Mouse (Mus musculus) retina, adult 2 months (tissue): ENCODE measurements around the gene Cryga.
"Not testable (repeated sequence)": the region's sequence is repeated elsewhere in the genome, so short reads cannot be mapped to it uniquely, and the experiment has no call there.

Experiments
- DNase-seq: peaks from one replicate; pipeline ENCODE4 v3.0.0-alpha.2; 2012; ENCODE audit warnings: low read depth, low spot score

The Cryga gene

DNA sequence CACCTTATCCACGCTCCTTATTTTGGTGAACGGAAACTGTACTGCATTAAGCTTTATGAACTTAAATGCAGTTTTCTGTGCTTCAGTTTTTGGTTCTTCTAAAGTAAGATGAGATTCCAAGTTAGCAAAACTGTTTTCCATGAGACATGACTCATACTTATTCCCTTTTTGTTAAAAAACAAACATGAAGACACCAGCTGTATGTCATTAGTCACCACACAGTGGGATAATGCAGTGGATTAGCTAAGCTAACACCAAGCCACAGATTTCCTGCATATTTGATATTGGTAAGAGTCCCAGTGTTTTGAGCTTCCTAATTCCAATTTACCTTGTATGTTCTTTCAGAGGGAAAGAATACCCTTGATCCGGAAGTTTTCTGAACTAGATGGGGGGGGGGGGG is 11.6 kb downstream of the Cryga start:
- DNase-seq = no peak

- no peak for DNase-seq
Measured at GRCm38 (mm10) chr1:65090370-65090769, 12.8 kb downstream of the Cryga start.

GRCm38 (mm10) chr1:65088567-65089356 is 14.4 kb downstream of the Cryga start:
- no peak for DNase-seq

GRCm38 (mm10) chr1:65082188-65082587 is 21.0 kb downstream of the Cryga start, which contains the start of gene Crygb:
Gene Crygb, minus strand, starts transcription at chr1:65082288.
- no peak for DNase-seq

DNA sequence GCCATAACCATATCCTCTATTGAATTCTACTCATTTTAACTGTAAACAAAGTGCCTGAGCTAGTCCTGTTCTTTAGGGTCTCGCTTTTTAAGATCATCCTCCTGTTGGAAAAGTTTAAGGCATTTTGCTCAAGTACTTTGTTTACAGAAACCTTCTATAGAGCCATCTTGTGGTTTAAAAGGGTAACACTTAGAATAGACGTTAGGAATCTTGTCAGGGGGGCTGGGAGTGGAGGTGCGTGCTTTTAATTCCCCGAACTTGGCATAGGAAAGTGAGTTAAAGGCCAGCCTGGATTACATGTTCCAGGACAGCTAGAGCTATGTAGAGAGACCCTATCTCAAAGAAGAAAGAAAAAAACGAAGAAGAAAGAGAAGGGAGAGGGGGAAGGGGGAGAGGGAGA is 27.6 kb downstream of the Cryga start:
- DNase-seq = no peak

GRCm38 (mm10) chr1:65073589-65073988 is 29.6 kb downstream of the Cryga start, which contains the start of gene Crygc:
Gene Crygc, minus strand, starts transcription at chr1:65073689.
- no peak for DNase-seq

DNA sequence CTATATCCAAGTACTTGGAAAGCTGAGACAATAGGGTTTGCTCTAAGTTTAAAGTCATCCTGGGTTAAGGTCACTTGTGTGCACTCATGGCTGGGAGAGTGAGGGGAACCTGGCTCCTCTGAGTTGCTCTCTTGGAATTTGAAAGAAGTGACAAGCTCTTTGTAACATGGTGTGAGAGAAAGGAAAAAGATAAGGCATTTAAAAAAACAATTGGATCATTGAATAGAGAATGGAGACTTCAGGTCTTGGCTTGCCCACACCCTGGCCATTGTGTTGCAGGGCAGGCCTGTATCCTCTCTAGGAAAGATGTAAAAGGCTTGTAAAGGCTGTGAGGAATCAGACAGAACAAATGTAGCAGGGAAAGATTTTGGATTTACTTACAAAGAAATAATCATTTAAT is 35.3 kb downstream of the Cryga start:
- no peak for DNase-seq

DNA sequence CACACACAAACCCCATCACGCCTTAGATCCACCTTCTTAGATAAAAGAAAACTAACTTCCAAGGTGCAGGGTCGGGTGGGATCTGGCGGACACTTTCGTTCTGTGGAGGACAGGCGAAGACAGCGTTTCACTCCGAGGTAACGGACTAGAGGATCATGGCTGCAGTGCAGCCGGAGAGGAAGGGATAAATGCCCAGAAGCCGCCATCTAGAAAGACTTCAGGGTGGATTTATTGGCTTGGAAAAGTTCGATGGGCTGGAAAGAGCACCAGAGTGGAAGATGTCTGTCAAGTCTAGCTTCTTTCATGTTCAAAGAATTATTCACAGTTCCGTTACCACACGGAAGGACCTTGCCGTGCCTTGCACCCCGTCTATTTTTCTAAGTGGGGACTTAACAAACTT is 39.0 kb downstream of the Cryga start:
- DNase-seq = no peak

GRCm38 (mm10) chr1:65063352-65063751 is 39.8 kb downstream of the Cryga start, which contains the start of gene Crygd:
Gene Crygd, minus strand, starts transcription at chr1:65063452.
- DNase-seq = no peak

DNA sequence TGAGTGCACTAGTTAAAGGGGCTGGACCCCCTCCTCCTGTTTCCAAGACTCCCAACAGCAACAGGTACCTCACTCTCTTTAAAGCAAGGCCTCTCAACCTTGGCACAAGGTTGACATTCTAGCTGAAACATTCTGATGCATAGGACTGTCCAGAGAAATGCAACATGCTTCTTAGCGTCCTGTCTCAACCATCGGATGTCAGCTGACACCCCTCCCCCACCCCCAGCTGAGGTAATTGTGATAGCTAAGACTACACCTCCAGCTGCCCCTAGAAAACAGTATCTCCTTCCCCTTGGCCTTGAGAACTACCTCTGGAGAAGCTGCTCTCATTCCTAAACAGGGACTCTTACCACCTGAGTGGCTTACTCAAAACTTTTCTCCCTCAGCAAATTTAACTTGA is 51.0 kb downstream of the Cryga start:
- no peak for DNase-seq

- no peak for DNase-seq
Measured at GRCm38 (mm10) chr1:65051696-65052095, 51.5 kb downstream of the Cryga start.

GRCm38 (mm10) chr1:65050952-65051351 is 52.2 kb downstream of the Cryga start, which contains the start of gene Cryge:
Gene Cryge, minus strand, starts transcription at chr1:65051149.
- not testable (repeated sequence) for DNase-seq
